Mouse (Mus musculus): ENCODE data around the gene Ttc7.

Ttc7 gene

DNA sequence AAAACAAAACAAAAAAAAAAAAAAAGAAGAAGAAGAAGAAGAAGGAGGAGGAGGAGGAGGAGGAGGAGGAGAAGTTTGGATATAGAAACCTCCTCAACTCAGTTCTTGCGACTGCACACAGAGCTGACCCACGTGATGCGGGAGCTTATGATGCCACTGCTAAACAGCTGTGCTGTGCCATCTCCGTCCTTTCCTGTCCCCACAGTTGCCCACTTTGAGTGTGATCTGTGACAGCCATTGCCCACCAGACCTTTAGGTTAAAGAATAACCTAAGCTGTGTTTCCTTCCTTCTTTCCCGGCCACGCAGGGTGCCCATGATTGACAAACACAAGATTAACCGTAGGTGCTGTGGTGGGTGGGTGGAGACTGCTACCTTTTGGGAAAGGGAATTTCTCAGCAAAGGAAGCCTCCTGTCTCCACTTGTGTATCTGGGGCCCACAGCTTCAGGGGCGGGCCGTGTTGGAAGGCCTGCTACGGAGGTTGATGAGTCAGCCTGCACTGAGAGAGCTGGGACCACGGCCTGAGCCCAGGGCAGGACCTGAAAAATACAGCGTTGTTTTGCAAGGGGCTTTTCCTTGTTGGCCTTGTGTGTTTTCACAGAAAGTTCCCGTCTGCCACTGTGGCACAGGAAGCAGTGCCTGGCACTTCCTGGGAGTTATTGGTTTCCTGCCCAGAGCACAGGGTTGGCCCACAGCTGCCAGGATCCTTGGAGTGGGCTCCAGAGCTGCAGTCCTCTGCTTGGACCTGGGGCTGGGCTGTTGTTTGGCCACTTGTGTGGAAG, 19.5 kb downstream of the Ttc7 start:
- ChIA-PET POLR2A (interaction anchor here in 1 of 4 experiments (0.6 kb wide), 1 partner anchor 267 kb away, joined by 3 read pairs; no protein-coding TSS in a partner anchor), CTCF (interaction anchor here in 2 of 4 experiments (0.5 to 0.7 kb wide), 3 partner anchors 23 to 269 kb away, joined by 3 read pairs; no protein-coding TSS in a partner anchor)

GRCm38 (mm10) chr17:87304151-87304894, 21.6 kb downstream of the Ttc7 start:
- ChIA-PET CTCF (interaction anchor here in 1 of 4 experiments (1.1 kb wide), 1 partner anchor 10 kb away, joined by 3 read pairs; no protein-coding TSS in a partner anchor), POLR2A (interaction anchor here in 2 of 4 experiments (1.0 to 1.1 kb wide), 2 partner anchors 11 to 307 kb away, joined by 4 read pairs; no protein-coding TSS in a partner anchor)

DNA sequence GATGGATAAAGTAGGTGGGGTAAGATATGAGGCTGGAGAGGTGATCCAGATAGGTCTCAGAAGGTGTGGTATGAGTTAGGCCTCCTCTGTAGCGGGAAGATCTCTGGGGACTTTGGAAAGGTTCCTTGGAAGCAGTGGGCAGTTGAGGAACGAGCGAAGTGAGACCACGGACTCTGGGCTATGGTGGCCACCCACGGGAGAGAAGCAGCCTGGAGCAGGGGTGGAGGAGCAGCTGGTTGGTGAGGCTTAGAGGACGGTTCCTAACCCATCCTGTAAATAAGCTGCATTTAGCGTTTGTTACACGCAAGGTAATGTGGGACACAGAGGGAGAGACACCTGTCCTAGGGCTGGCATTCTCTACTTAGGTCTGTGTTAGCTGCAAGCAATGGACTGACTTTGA, 22.4 kb downstream of the Ttc7 start:
- POLR2A ChIA-PET: interaction anchor here in 1 of 4 experiments (1.0 kb wide), 1 partner anchor 307 kb away, joined by 4 read pairs; no protein-coding TSS in a partner anchor

GRCm38 (mm10) chr17:87306746-87307145, 24.1 kb downstream of the Ttc7 start:
- CTCF ChIA-PET: no interaction called here
- POLR2A ChIA-PET: interaction anchor here in 1 of 4 experiments (1.2 kb wide), 1 partner anchor 43 kb away, joined by 3 read pairs; no protein-coding TSS in a partner anchor

More for the DNA sequence above, 22.4 kb downstream of the Ttc7 start:
- CTCF ChIA-PET: no interaction called here

GRCm38 (mm10) chr17:87309073-87309788, 26.5 kb downstream of the Ttc7 start:
- ChIA-PET CTCF (interaction anchor here in 1 of 4 experiments (0.6 kb wide), 1 partner anchor 42 kb away, joined by 3 read pairs; no protein-coding TSS in a partner anchor), POLR2A (interaction anchor here in 2 of 4 experiments (0.8 to 2.3 kb wide), 5 partner anchors 14 to 105 kb away, joined by 3 to 6 read pairs (median 3); partner anchors contain the start of gene Ttc7 (in 1 of the 2))

GRCm38 (mm10) chr17:87310497-87310896, 27.8 kb downstream of the Ttc7 start:
- POLR2A ChIA-PET: interaction anchor here in 2 of 4 experiments (0.5 to 2.3 kb wide), 3 partner anchors 18 to 347 kb away, joined by 3 to 6 read pairs (median 4); partner anchors contain the start of gene Calm2 (in 1 of the 2)
- CTCF ChIA-PET: no interaction called here

- POLR2A ChIA-PET: interaction anchor here in 2 of 4 experiments (1.0 to 1.4 kb wide), 2 partner anchors 9 to 134 kb away, joined by 3 read pairs; no protein-coding TSS in a partner anchor
- CTCF ChIA-PET: interaction anchor here in 2 of 4 experiments (0.6 to 0.7 kb wide), 3 partner anchors 12 to 1174 kb away, joined by 4 to 7 read pairs (median 4); no protein-coding TSS in a partner anchor
These were observed 29.7 kb downstream of the Ttc7 start for GRCm38 (mm10) chr17:87312351-87312750.

DNA sequence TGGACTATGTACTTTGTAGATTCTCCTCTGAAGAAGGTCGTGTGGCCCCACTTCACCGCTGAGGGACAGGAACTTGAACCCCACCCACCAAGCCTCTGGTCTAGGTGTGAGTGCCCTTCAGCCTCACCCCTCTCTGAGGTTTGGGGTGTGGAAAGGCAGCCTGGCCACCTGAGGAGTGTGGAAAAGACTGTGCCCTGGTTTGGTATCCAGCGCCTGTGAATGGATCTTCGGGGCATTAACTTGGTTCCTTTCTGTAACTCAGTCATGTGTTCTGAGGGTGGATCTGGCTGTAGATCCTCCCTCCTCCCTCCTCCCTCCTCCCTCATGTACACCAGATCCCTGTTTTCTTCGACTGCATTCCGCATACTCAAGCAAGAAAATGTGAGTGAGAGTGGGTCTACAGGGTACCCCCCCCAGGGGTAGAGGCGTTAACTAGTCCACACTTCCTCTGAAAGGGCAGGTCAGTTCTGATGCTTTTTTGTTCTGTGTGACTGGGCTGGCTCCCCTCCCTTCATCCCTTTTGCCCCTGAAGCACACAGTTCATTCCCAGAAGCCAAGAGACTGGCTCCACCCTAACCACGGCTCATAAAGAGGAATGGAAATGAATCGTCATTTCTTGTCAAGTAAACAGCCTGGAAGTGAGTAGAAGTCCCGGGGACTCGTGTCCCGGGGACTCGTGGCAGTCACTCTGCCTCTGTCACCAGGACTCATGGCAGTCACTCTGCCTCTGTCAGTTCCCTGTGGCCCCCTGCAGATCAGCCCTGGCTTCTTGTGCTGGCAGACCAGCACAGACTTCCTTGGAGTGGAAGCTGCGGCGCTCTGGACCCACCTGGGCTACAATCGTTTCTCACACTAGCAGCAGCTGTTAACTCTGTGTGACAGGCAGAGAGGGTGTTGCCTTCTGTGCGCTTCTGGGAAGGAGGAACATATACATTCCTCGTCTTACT, 30.5 kb downstream of the Ttc7 start:
- POLR2A ChIA-PET: interaction anchor here (0.6 to 4.3 kb wide), 10 partner anchors 31 to 289 kb away, joined by 3 to 44 read pairs (median 4); partner anchors contain the start of genes Calm2 (in 2 of the 4) and Ttc7 (in 1 of the 4)
- CTCF ChIA-PET: interaction anchor here in 1 of 4 experiments (0.6 kb wide), 1 partner anchor 1173 kb away, joined by 4 read pairs; no protein-coding TSS in a partner anchor

DNA sequence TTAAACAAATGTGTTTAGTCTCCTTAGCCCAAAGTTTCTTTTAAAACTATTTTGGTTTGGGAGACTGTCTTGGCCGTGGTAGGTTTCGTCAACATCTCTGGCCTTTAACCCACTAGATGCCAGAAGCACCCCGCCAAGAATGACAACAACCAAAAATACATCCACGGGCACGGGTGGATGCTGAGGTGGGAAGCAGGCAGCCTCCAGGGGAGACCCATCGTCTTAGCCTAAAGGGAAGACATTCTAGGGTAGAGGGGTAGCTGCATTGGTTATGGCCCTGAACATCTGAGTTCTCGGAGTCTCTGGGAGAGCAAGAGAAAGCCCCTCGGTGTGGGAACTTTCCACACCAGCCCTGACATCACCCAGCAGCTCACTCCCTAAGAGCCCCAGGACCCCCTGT, 31.4 kb downstream of the Ttc7 start:
- ChIA-PET POLR2A (interaction anchor here in 3 of 4 experiments (0.6 to 4.3 kb wide), 37 partner anchors 14 to 660 kb away, joined by 3 to 44 read pairs (median 4); partner anchors contain the start of genes Calm2 (in 2 of the 3), Ttc7 (in 2 of the 3), Cript (in 1 of the 3) and Msh2 (in 1 of the 3)), CTCF (interaction anchor here (0.6 to 3.6 kb wide), 45 partner anchors 9 to 1453 kb away, joined by 3 to 36 read pairs (median 4); partner anchors contain the start of genes Calm2 (in 2 of the 4) and Ttc7 (in 1 of the 4))

- ChIA-PET CTCF (interaction anchor here (0.6 to 3.6 kb wide), 60 partner anchors 9 to 1453 kb away, joined by 3 to 36 read pairs (median 3); partner anchors contain the start of genes Calm2 (in 2 of the 4) and Ttc7 (in 2 of the 4)), POLR2A (interaction anchor here (0.5 to 4.3 kb wide), 60 partner anchors 11 to 660 kb away, joined by 3 to 44 read pairs (median 4); partner anchors contain the start of genes Calm2 (in 2 of the 4), Ttc7 (in 2 of the 4), Cript (in 1 of the 4) and Mcfd2 (in 1 of the 4))
These were observed 31.9 kb downstream of the Ttc7 start for GRCm38 (mm10) chr17:87314530-87314946.

DNA sequence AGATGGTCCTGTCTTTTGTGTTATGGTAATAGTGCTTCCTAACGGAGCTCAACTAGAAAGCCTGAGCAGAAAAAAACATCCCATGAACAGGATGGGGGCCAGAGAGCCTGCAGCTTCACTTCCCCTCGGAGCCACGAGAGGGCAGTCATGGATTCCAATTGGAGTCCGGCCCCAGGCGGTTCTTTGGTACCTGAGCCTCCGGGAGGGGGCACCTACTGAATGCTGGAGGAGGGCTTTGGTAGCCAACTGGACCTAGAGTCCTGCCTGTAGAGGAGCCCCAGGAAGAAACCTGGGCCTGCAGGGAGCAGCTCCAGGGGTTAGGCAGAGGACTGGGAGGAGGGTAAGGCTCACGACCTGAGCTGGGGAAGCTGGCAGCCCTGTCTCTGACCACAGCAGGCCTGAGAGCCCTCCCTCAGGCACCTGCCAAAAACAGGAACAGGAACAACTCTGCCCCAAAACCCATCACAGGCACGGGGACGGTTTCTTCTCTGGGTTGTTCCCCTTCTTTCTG, 32.4 kb downstream of the Ttc7 start:
- ChIA-PET CTCF (interaction anchor here (0.5 to 3.6 kb wide), 62 partner anchors 8 to 634 kb away, joined by 3 to 36 read pairs (median 4); partner anchors contain the start of genes Calm2 (in 2 of the 4) and Ttc7 (in 2 of the 4)), POLR2A (interaction anchor here (0.5 to 4.3 kb wide), 60 partner anchors 11 to 659 kb away, joined by 3 to 44 read pairs (median 4); partner anchors contain the start of genes Calm2 (in 2 of the 4), Ttc7 (in 2 of the 4), Cript (in 1 of the 4) and Mcfd2 (in 1 of the 4))

DNA sequence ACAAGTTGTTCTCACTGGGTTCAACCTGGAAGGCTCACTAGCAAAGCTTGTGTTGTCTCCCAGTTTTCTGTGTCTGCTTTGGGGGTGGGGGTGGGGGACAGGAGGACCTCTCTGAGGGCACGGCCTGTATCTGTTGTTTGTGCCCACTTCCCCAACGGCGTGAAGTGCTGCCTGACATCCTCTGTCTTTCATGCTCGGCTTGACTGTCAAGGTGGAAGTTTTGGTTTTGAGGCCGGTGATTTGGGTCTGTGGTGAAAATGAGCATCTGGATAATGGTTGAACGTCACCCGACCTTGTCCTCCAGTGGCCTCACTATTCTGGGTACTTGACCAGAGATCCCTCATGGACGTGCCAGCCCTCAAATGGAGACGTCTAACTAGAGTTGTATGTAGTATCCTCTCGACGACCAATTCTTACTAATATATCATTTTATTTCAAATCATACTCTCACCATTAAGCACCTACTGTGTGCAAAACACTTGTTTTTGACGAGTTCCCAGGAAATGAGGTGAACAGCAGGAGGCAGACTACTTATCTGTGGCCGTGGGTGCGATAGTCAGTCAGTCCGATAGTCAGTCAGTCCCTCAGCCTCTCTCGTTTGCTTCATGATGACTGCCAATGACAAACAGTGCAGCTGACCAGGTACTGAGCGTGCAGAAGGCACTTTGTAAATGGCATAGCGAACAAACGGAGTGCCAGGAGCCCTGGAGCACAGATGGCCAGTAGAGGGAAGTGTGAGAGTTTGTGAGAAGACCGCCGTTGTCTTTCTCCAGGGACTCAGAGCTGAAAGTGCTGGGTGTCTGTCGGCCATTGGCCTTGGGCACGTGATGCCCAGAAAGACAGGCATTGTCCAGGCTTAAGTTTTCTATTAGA, 33.4 kb downstream of the Ttc7 start:
- ChIA-PET POLR2A (interaction anchor here in 3 of 4 experiments (0.6 to 4.3 kb wide), 15 partner anchors 18 to 261 kb away, joined by 3 to 44 read pairs (median 3); partner anchors contain the start of genes Calm2 (in 2 of the 3) and Ttc7 (in 1 of the 3)), CTCF (interaction anchor here in 3 of 4 experiments (0.6 to 3.6 kb wide), 9 partner anchors 52 to 562 kb away, joined by 3 to 36 read pairs (median 6); no protein-coding TSS in a partner anchor)

DNA sequence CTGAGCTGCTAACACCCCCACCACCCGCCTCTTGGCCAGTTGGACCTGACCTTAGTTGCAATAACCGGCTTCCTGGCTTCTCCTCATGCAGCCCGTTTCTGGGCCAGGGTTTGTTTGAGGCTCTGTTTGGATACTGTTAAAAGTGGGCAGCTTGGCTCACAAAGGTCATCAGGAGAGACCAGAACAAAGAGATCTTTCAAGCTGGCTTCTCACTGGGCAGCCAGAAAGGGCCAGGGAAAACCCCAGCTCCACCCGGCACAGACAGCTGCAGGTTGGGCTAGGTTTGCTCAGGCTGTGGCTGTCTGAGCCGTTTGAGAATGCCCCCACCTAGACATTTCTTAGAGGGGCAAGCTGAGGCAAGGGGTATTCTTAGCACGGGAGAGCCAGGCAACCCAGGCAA, 34.6 kb downstream of the Ttc7 start:
- ChIA-PET POLR2A (interaction anchor here in 1 of 4 experiments (4.3 kb wide), 1 partner anchor 129 kb away, joined by 43 read pairs; the partner anchor contains the start of gene Calm2), CTCF (interaction anchor here in 2 of 4 experiments (0.6 to 3.6 kb wide), 2 partner anchors 253 to 657 kb away, joined by 9 to 36 read pairs; no protein-coding TSS in a partner anchor)

DNA sequence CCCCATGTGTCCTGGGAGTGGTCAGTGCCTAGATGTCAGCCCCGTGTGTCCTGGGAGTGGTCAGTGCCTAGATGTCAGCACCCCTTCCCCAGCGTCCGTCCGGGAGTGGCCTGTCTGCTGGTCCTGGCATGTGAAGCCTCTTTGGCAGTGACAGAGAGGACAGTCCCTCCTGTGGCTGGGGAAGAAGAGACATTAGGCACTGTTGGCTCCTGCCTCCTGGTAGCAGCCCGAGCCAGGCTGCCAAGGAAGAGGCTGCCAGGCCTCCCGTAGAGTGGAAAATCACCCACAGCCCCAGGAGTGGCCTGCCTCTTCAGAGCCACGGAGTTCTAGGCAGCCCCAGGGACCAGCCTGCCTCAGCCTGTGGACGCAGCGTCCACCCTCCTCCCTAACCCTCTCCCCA, 35.3 kb downstream of the Ttc7 start:
- POLR2A ChIA-PET: no interaction called here
- CTCF ChIA-PET: no interaction called here

DNA sequence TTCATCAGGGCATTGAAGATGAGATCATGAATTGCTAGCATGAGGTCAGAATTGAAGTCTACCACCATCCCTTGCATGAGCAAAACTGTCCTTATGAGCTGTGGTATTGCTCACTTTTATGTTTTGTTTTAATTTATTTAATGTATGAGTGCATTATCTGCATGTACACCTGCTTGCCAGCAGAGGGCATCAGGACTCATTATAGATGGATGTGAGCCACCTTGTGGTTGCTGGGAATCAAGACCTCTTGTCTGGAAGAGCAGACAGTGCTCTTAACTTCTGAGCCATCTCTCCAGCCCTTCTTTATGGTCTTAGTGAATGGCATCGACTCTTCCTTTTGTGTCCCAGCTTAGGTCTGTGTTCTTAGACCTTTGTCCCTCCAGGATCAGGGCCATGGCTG, 39.0 kb downstream of the Ttc7 start:
- POLR2A ChIA-PET: interaction anchor here in 1 of 4 experiments (0.9 kb wide), 1 partner anchor 10 kb away, joined by 3 read pairs; no protein-coding TSS in a partner anchor
- CTCF ChIA-PET: interaction anchor here in 2 of 4 experiments (0.9 to 1.0 kb wide), 2 partner anchors 43 to 247 kb away, joined by 3 to 4 read pairs; no protein-coding TSS in a partner anchor
